Mouse (Mus musculus) cerebellum, adult 11-12 months (tissue): ENCODE measurements around the gene Acsbg2.

Source experiments
- DNase-seq: peaks from one replicate; pipeline ENCODE4 v3.0.0; 2022

Acsbg2 gene

DNA sequence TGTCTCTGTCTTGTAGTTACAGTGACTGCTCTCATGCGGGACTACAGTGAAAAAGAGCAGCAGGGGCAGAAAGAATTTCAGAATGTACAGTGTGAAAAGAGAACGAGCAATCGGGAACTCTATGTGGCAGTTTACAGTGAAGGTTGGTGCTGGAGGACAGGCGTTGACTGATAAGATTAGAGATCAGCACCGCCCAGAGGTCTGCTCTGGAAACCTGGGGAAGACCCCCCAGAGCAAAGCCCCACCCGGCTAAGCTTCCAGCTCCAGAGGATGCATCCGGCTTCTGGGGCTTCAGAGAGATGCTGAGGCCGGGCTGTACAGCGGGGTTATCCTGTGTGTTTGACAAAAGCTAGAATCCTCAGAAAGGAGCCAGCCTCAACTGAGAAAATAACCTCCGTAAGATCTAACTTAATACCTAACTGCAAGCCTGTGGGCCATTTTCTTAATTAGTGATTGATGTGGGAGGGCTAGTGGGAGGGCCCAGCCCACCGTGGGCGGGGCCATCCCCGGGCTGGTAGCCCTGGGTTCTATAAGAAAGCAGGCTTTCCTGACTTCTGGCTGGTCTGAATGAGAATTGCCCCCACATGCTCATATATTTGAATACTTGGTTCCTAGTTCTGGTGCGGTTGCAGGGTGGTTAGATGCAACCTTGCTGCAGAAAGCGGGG, 3.8 kb downstream of the Acsbg2 start:
- DNase-seq, result no peak

DNA sequence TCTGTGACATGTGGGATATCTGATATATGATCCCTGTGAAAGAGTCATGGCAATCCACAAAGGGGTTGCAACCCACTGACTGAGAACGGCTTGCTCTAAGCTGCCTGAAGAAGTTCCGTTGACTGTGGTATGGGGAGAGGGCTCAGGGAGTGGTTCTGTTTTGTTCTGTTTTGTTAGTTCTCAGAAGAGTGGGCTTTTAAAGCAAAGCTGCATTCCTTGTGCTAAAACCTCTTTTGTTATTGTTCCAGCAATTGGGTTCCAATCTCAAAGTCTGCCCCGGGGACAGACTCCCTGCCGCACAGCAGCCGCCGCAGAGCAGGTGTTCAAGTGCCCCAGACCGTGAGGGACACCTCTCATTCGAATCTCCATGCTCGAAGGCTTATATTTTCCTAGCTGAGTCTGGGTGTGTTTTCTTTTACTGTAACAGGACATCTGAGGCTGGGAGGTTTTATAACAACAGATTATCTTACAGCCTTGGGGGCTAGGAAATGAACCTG, 4.7 kb downstream of the Acsbg2 start:
- no peak for DNase-seq

DNA sequence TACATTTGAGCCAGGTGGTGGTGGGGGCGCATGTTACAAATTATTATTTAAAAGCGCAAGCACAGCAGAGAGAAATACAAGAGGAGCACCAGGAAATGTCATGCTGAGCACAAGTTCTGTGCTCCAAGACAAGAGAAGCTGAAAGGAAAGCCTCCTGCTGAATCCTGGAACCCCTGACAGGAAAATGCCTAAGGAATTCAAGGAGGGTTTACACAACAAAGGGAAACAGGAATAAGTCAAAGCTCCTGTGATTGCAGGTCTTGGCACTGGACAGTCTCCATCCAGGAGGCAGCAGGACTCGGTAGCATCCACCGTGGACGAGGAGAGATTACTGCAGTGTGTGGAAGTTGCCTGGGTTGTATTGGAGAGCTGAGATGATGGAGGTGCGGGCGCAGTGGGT, 8.2 kb downstream of the Acsbg2 start:
- DNase-seq, result no peak

DNA sequence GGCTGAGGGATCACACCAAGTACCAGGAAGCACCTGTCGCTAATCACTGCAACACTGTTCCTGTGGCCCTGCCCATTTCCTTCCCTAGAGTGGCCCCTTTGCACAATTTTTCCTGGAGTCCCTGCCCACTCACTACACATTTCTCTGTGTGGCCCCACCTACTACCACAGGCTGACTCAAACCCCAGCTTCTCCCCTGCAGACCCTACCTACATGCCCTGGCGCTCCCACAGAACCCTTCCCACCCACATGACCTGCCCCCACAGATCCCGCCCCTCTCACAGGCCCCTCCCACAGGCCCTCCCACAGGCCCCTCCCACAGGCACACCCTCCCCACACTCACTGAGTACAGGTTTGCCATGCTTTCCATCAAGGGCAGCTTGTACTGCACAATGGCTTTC, 13.1 kb downstream of the Acsbg2 start:
- DNase-seq, result no peak

DNA sequence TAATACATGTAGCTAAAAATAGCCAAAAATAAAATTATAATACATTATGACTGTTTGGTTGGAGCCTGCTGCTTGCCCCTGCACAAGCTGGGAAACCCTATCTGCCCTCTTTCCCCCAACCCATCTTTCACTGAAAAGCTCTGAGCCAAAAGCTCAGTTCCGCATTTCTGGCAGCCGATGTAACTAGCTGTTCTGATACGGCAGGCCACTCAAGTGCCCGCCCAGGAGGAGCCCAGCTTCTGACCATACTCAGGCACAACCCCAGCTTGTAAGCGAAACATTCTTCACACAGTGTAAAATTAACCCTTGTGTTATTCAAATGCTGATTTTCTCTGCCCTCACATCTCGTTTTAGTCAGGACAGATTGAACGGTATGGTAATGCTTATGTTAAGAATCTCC, 15.3 kb downstream of the Acsbg2 start:
- no peak for DNase-seq

DNA sequence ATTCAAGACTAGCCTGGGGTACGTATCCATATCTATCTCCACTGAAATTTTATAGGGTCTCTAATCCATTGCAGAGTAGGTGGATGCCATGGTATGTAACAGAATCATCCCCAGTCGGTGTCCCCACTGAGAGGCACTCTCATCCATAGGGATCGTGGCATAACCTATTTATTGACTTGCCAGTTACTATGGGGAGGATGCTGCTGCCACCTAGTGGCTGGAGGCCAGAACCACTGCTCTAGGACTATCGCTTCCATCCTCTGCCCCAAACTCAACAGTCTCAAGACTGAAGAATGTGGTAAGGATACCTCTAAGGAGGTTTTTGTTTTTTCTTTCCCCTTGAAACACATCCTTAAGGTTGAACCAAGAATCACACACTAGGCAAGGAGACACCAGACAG, 16.0 kb downstream of the Acsbg2 start:
- DNase-seq, result peak; percentile 12

DNA sequence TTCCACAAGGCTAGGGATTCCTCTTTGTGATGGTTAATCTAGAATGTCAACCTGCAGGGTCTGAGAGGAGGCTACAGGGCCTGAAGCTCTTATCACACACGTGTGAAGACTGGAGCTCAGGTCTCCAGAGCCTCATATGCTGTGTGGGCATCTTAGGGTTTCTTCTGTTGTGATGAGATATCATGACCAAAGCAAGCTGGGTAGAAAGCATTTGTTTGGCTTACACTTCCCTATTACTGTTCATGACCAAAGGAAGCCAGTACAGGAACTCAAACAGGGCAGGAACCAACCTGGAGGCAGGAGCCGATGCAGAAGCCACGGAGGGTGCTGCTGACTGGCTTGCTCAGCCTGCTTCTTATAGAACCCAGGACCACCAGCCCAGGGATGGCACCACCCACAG, 18.8 kb downstream of the Acsbg2 start:
- DNase-seq, result no peak

DNA sequence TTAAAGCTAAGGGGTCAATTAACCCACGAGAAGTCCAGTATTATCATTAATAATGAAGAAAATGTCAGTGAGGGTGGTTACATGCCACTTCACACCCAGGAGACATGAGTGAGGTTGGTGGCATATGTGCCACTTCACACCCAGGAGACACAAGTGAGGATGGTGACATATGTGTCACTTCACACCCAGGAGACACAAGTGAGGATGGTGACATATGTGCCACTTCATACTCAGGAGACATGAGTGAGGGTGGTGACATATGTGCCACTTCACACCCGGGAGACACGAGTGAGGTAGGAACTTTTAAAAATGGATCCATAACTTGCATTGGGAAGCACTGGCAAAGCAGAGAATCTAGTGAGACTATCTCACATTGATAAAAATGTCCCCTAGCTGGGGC, 23.1 kb downstream of the Acsbg2 start:
- no peak for DNase-seq

DNA sequence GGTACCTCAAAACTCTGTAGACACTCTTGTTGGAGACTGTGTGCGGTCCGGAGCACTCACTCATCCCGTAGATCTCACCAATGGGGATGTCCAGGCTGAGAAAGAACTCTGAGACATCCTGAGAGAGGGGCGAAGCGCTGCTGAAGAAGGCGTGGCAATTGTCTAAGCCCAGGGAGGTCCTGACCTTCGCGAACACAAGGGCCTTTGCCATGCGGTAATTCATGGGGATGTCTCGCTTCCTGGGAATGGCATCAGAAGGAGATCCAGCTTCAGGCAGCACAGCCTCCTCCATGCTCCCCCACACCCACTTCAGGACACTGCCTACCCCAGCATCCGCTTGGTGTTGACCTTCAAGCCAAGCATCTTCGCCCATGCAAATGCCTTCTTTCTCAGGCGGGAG, 24.5 kb downstream of the Acsbg2 start:
- DNase-seq, result no peak

DNA sequence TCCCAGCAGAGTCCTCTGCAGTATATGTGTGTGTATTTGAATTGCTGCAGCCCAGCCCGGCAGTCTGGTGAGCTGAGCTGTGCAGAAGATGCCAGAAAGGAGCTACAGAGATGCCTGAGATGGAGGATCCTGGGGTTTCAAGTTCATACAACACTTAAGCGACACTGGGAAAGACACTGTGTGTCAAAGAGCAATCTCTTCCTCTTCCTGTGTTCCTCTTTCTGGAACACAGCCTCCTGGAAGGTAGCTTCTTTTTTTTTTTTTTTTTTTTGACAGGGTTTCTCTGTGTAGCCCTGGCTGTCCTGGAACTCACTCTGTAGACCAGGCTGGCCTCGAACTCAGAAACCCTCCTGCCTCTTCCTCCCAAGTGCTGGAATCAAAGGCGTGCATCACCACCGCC, 25.5 kb downstream of the Acsbg2 start:
- DNase-seq, result no peak

DNA sequence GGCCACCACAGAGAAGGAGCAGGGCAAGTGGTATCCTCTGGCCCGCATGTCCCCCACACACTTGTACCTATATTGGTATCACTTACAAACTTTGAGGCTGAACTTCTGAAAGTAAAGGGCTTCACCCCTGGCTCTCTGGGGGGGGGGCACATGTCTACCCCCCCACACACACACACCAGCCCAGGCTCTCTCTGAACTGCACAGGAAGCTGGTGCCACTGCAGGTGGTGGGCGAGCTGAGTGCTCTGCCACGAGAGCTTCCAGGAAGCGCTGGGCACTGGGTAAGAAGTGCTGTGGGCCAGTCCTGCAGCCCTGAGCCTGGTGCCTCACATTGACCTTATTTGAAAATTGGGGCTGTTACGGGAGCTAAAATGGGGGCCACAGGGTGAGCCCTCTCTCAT, 30.6 kb downstream of the Acsbg2 start:
- no peak for DNase-seq

DNA sequence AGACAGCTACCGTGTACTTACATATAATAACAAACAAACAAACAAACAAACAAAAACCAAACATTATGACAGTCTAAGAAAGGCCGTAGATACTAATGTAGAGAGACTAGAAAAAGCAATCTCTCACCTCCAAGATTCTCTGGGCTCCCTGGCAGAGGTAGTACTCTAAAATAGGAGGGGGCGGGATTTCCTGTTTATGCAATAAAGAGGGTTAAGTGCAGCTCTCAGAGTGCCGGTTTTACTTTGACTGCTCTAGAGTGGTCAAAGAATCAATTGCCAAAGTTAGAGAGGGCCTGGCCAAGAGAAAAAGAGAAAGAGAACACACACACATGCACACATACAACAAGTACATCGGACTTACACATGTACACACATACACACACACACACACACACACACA, 32.1 kb downstream of the Acsbg2 start:
- no peak for DNase-seq

DNA sequence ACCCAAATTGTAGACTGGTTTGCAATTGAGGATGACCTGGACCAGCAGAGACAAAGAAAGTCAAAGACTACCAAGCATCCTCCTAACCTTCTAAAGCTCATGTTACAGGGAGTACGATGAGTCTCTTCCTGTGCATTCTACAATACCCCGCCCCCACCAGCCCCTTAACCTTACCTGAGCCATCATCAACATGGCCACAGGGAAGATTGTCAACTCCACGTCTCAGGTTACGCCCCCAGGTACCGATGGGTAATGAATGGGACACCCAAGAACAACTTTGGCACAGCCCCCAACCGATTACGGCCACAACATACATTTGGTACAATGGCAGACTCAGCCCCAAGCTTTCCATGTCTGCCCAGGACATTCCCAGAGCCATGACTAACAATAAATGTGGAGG, 33.7 kb downstream of the Acsbg2 start:
- no peak for DNase-seq

DNA sequence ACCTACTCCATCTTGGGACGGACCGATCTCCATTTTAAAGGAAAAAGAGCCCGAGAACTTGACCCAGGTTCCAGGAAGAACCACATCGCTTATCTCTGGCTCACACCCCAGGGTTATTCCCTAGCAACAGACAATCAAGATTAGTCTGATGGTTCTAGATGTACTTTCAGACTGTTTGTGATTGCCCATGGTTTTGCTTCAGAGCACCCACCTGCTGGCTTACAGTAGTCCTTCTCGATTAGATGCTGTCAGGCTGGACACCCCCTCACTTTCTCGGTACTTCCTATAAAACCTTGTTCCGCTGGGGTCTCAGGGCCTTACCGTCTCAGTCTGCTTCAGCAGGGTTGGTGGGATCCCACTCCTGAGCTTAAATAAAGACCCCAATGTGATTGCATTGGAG, 37.9 kb downstream of the Acsbg2 start:
- DNase-seq, result no peak

DNA sequence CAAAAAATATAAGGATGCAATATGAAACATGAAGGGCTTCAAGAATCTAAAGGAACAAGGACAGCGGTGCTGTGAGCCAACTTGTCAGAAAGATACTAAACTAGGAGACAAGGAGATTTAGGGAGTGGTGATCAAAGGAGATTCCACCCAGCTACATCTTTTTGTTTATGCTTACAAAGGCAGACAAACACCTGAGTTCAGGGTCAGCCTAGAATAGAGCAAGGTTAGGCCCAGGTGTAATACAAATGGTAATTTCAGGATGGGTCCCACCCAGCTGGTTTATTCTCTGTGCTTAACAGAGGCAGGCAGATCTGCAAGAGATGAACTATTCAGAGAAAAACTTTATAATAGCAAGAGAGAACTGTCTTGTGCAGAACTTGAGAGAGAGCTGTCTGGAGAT, 40.9 kb downstream of the Acsbg2 start:
- no peak for DNase-seq

DNA sequence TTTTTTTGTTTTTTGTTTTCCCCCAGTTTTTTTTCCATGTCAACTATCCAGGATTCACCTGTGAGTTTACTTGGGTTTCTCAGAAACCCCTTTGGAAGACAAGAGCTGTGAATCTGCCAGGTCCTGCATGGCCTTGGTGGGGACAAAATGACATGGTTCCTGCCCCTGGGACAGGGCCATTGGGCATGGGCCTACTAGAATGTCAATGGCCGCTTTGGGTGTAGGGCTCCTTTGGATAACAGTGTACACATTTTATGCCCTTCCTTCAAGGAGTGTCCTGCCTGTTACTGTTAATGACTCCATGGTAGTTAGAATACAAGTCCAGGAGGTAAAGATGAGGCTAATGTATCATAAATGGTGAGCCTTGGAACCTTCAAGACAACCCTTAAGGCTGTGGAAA, 41.3 kb downstream of the Acsbg2 start:
- no peak for DNase-seq

DNA sequence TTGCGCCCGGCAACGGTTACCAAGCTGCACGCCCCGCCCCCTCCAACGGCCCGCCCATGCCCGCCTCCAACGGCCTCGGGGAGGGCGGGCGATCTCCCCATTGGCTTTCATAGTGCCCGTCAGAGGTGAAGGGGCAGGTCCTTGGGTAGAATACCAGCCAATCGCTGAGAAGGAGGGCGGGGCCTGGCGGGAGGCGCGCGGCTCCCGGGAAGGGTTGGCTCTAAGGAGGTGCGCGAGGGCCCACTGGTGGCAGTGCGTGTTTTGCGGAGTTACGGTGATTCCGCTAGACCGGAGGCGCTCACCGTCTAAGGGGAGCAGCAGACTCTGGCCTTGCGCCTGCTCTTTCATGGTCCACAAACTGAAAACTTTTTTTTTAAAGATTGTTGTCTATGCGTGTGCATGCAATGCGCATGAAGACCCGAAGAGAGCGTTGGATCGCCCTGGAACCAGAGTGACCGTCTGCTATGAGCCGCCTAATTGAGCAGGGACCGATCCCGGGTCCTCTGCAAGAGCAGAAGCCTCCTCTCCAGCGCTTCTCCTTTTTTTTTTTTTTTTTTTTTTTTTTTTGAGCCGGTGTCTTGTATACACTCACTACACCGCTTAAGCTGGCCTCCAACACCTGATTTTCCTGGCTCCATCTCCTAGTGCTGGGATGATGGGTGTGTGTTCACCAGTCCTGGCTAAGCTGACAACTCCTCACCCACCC, 43.0 kb downstream of the Acsbg2 start:
- DNase-seq, result peak; percentile 99

DNA sequence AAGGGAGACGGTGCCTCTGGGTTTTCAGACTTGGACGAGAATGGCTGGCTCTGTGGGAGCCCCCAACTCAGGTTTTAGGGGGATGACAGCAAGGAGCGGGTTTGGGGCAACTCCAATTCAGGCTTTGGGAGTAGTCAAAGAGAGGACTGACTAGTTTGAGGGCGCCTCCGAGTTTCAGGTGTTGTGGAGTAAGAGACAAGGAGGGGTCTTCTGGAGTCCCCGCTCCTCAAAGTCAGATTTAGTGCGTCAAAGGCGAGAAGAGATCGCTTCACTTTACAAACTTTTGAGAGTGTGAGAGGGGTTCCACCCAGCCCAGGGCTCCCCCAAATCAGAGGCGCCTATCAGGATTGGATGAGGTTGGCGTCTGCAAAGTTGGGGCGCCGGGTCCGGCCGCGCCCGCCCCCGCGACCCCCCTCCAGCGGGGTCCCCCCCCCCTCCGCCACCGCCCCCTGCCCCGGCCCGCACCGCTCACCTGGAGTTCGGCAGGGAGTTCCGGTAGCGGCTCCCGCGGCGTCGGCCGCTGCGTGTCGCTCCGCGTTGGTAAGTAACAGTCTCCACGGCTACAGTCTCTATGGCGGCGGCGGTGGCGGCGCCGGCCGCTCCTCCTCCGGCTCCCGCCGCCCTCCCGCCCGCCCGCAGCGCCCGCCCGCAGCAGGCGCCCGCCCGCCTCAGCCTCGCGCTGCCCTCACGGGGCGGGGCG, 43.7 kb downstream of the Acsbg2 start, which contains the start of gene Rfx2:
Gene Rfx2 (minus strand): TSS at position 603 of the 700 bp plus-strand sequence.
- DNase-seq, result peak; percentile 60

DNA sequence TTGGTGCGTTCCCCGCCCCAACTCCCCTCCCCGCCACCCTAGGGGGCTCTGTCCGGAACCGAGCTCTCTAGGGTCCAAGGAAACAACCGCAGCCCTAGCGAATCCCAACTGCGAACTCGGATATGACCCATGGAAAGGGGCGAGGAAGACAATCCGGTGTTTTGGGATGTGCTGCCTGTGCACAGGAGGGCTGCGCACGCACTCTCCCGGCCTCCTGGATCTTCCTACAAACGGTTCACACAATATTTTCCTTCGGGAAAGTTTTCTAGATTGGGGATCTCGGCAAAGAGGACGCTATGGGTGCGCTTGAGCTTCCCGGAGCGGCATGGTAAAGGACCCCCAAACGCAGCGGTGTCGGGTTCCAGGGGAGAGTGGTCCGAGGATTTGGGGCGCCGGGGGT, 44.5 kb downstream of the Acsbg2 start:
- DNase-seq, result peak; percentile 32

DNA sequence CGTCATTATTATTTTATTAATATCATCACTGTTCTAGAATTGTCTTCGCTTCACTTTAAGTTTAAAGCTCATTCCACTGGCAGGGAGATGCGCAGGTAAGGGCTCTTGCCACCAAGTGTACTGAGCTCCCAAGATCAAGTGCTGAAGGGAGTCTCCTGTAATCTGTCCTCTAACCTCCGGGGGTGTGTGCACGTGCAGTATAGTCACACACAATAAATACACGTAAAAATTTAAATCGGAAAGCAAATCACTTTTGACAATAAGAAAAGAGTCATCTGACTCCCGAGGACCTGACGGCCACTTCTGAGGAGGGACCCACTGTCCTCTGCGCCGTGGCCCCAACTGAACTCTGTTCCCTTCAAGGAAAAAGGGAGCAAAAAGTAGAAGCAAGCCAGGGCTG, 45.1 kb downstream of the Acsbg2 start:
- DNase-seq, result no peak

DNA sequence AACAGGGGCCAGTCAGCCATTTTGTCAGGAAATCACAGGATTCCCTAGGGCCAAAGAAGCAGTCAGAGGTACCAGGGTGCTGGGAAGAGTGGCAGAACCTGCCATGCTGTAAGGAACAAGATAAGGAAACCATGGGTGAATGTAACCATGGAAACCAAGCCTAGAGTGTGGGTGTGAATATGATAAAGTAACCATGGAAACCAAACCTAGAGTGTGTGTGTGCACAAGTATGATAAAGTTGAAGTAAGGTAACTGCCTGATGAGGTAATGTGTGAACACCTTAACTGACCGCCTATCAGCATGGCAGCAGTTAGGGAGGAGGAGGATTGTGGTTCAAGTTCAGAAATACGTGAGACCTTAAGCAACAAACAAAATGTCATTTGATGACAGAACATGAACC, 47.5 kb downstream of the Acsbg2 start:
- no peak for DNase-seq

DNA sequence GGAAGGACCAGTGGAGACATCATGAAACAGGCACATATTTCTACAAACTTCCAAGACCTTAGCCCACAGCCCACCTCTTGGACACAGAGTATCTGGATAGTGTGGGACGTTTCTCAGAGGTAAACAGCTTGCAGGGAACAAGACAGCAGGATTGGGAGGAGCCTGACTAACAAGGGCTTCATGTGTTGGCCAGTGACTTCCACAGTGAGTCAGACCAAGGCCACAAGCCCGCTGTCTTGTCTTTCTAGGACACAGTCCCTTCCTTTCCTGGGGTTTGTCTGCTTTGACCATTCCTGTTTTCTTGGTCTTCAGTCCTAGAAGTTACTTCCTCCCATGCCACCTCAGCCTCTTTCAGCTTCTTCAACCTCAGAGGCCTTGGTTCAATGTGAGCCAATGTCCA, 50.9 kb downstream of the Acsbg2 start:
- DNase-seq, result no peak

DNA sequence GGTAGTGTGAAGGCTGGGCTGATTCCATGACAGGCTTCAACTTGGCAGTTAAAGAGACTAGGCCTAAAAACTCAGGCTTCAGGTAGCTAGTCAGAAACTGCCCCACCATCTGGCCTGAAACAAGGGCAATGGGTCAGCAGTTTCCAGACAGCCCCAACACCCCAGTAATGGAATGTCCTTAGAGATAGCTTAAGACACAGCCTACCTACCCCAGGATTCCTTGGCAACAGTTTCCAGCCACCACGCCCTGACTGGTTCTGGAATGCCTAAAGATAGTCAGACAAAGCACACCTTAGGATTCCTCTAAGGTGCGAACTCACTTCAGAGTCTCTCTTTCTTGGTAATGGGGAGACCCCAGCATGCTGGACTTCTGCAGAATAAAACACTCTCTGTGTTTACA, 51.9 kb downstream of the Acsbg2 start:
- DNase-seq, result no peak

DNA sequence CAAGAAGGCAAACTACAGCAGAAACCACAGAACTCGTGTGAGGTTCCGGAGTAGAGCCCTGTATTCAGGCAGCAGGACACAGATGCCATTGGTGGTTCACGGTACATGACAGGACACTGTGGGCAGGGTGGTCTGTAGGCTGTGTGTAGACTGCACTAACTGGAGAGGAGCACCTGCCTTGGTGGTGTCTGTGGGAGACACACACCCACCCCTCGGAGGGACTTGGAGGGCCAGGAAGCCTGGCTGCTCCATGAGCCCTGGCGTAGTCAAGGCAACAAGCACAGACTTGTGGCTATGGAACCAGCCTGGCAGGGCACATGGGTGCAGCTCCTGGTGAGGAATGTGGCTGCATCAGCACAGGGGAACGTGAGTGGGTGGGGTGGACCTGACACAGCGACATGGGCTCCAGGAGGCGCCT, 54.5 kb downstream of the Acsbg2 start:
- DNase-seq, result no peak
